Mouse (Mus musculus) layer of hippocampus, postnatal 36 days (tissue): ENCODE data around the gene Rnf7. TPM values are rescaled to one million over a fixed set of nuclear protein-coding genes. Genes with fewer than 3 reads are reported as not detected.

Experiments used
- DNase-seq, 2 experiments: peaks; one replicate each; pipeline ENCODE4 v3.0.0; 2022
- total RNA-seq, 2 experiments: library from RNA; stranded (reverse); gene quantifications; 2 replicates each; pipeline ENCODE4 v1.2.3; 2021

Gene Rnf7
- total RNA-seq, 2 experiments from 2014 or later: 56.9 to 73.0 TPM

- no peak for DNase-seq
These were observed 8.8 kb downstream of the Rnf7 start for GRCm38 (mm10) chr9:96469556-96470265.

GRCm38 (mm10) chr9:96463708-96464107 lies 14.8 kb downstream of the Rnf7 start:
- DNase-seq: peak; percentile 20 to 22

GRCm38 (mm10) chr9:96461607-96462006 lies 16.9 kb downstream of the Rnf7 start:
- DNase-seq: no peak

DNA sequence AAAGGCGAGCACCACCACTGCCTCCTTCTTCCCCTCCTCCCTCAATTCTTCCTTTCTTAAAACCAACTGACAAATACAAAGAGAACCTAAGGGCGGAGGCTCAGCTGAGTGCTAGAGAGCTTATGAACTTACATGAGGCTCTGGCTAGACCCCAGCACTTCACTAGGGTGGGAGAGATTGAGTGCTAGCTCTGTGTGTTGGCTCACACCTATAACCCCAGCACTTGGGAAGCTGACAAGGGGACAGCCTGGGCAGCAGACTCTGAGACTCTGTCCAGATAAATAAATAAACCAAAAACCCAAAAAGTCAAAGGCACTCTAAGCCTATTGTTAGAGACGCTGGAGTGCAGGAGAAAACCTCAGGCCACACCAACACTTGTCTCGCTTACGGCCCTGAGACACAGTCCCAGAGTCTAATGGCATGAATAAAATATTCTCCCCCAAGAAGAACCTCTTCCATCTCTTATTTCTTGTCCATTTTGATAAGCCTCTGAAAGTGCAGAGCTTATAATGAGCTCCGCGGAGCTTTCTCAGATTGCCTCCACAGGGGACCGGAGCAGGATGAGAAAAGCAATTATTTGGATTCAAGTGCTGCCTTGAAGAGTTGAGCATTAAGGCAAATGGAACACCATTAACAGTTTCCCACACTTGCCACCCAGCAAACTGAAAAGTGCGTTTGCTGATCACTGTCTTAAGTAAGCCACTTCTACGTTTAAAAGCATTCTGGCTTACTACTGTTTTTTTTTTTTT lies 18.2 kb downstream of the Rnf7 start:
- no peak for DNase-seq

DNA sequence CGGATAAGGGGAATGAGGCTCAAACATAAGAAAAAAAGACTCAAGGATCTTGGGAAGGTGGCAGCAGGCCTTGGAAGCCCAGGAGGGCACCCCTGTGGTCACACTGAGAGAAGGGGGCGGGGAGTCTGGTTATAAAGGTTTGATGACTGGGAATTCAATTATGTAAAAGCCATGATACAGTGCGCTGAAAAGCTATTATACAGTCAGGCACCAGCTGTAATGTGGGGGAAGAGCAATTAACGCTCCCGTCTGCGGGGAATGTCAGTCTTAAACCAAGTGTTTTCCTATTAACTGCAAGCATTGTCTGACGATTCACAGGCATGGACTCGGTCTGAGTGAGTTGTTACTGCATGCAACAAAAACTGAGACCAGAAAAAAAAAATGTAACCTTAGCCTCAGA lies 22.9 kb downstream of the Rnf7 start:
- no peak for DNase-seq

DNA sequence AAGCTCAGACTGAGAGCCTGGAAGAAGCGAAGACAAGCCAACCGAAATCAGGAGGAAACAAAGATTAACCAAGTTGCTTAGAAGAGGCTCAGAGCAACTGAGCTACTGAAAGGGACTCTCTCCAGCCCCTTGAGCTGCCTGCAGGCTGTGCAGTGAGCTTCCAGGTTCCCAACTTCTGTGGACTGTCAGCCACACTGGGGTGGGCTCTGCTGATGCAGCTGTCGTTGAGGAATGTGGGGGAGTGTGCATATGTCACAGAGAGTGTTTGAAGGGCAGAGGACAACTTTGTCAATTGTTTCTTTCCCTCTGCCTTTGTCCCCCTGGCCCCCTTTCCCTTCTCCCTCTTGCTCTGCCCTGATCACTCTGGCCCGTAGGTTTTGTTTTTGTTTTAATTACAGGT lies 25.5 kb downstream of the Rnf7 start:
- no peak for DNase-seq

DNA sequence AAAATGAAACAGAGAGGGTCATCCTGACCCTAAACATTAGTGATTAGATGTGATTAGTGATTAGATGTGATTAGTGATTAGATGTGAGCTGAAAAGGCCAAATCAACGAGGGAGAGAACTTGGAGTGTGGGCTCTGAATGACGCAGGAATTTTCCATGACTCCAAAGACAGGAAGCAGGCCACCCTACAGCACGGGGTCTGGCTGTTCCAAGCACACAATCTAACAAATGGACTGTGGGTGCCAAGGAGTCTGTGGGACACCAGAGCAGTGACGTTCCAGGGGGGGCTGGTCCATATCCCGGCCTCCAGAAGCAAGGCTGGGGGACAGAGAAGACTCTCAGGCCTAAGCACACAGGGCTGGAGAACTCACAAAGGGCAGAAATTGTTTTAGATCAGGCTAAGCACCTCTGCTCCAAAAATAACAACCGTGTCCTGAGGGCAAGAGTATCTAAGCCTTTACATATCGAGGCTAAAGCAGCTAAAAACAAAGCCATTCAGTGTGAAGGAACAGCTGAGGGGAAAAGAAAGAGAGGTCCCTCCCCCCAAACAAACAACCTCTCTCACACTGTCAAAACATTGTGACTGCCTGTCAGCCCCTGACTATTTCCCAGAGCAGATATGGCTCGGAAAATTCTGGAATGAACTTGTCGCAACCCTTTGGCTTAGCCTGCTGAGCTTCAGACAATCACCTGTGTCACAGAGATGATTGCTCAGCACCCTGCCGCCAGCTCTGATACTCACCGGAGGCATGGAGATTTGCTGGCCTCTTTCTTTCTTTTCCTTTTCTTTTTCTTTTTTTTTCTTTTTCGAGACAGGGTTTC lies 27.4 kb downstream of the Rnf7 start:
- no peak for DNase-seq

- no peak for DNase-seq
These were observed 29.0 kb downstream of the Rnf7 start for GRCm38 (mm10) chr9:96449514-96449913.

GRCm38 (mm10) chr9:96445351-96445750 lies 33.1 kb downstream of the Rnf7 start:
- no peak for DNase-seq

DNA sequence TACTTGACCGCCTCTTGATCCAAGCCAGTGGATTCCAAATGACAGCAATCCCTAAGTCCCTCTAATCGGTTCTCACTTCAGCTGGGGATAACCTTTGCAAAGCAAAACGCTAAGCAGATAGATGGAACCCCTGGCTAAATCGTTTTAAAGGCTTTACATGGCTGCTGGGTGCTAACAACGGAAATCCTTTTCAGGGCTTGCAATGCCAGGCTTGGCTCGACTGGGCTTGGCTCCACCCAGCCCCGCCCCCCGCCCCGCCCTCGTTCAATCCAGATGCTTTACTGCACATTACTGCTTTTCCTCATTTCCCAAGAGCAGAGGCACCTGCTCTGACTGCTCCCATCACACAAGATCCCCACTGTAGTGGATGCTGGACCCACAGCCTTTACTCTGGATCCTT lies 36.4 kb downstream of the Rnf7 start:
- DNase-seq: no peak

DNA sequence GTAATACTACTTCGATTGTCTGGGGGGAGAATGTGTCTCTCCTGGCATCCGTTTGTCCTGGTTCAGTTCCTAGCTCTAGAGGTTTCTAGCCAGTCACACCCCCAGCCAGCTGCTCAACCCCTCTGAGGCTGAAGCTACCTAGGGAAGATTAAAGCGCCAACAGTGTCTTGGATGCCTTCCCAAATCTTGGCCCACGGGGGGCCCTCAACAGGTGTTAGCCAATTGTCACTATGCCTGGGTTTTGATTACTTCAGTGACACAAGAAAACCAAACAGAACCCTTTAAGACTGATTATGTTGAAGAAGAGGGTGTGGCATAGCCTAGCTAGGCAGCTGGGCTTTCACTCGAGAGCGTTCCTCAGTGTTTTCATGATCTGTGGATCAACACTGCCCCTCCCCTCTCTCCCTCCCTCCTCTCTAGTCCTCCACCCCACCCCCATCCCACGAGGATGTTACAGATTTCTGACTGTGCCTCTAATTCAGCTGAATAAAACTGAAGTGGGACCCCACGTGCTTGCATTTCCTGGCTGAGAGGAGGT lies 40.1 kb downstream of the Rnf7 start:
- DNase-seq: no peak

- peak; percentile 23 to 24 for DNase-seq
These were observed 40.6 kb downstream of the Rnf7 start for GRCm38 (mm10) chr9:96437805-96438333.

DNA sequence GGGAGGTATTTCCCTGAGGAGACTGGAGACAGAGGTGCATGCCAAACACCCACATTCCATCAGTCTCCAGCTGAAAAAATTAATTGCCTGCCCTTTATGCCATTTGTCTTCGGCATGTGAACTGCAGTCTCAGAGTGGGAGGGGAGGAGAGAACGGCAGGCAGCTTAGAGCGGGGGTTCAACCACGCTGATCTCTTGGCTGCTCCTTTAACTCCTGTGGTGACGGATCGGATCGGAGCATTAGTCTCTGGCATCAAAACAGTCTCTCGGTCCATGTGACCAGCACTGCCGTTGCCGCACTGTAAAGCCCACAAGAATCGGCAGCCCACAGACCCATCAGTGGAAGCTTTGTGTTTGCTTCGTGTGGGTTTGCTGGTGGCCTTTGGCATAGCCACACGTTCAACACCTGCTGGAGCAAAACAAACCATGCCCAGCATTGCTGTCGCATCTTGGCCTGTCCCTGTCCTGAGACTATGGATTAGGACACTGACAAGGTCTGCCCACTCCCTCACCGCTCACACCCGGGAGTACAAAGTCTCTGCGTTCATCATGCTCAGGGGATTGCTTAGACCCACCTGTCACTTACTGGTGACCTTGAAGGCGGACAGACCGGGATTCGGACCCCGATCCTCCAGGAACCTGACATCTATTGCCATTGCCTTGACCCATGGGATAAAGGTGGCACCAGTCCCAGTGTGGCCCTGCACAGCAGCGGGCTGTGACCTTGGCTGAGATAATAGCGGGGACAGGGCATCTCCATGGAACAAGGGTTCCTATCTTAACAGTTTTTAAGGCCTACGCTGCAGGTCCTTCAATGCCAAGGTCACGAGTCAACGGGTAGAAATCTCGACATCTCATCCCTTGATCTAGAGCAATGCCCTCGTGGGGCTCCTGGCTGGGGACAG lies 41.3 kb downstream of the Rnf7 start:
- DNase-seq: no peak

GRCm38 (mm10) chr9:96432575-96432974 lies 45.9 kb downstream of the Rnf7 start:
- no peak for DNase-seq

- no peak for DNase-seq
These were observed 47.4 kb downstream of the Rnf7 start for GRCm38 (mm10) chr9:96431081-96431480.

DNA sequence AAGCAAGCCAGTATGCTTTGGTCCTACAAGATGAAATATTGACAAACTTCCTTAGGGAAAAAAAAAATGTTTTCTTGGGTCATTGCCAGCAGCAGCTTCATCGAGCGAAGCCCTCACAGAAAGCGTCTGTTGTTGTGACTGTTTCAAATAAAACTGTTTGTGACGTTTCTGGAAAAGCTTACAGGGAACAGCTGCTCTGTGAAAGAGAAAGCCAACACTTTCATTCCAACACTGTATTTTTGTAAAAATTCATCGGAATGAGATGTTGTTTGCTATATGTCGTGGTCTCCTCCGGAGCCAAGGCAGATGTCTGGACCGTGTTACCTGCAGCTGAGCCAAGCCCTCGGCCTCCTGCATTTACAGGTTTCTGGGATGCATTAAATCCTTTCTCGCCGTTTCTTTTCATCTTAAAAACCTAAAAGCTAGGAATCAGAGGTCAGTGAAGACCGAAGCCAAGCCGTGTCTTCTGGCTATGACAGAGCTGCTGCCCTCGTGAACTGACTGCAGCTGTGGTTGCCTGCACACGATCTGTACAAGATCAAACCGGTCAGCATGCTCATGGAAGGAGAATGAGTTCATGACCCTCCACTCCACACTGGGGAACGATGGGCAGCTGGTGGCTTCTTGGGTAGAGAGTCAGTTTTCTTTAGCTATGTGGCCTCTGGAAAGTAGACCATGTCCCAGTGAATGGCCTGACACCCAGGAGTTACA lies 50.0 kb downstream of the Rnf7 start:
- peak; percentile 12 to 15 for DNase-seq

GRCm38 (mm10) chr9:96424027-96424426 lies 54.4 kb downstream of the Rnf7 start:
- no peak for DNase-seq
